Mouse (Mus musculus): Measurements from ENCODE around the gene Galnt14. TPM values are rescaled to one million over a fixed set of nuclear protein-coding genes. Genes with fewer than 3 reads are reported as not detected.

Gene Galnt14
- total and polyA plus RNA-seq, 2 experiments from 2014 or later: 15.5 to 17.3 TPM

DNA sequence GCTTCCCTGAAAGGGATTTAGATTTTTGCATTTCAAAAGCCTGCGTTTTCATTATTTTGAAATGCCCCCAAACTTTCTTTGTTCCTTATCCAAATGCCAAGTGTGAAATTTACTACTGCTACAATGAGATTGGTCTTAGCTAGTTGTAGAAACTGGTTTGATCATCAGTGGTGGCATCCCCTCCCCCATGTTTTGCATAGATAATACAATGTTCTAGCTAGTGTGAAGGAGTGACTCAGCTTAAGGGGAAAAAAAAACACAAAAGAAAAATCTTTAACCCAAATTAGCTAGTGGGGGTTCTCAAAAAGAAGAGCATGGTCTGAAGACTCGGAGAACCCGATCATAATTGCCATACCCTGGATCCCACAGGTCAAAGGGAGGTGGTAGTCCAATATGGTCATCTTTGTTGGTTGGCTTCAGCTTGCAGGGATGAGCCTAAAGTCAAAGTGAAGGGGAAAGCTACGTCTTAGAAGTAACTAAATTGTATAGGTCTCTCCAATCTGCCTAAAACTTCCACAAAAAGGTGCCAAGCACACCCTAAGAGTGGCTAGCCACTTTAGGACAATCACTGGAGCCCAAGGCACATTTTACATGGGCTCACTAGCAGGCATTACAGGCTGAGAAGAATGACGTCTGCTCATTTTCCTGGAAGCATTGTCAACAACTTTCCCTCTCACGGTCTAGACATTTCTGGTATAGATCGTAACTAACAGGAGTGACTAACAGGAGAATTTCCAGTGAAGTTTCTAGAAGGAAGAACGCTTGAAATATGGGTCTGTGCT lies 4.4 kb upstream of the Galnt14 start:
- H3K4me2 ChIP-seq (ENCODE audit: low read depth, low read length): no peak overlapping the region
- DNase-seq (ENCODE audit: low spot score): no peak
- 82% methylated on average over 8 of the region's 8 CpGs for WGBS
- no peak overlapping the region for H3K4me3 ChIP-seq (ENCODE audit: low read length)
- no peak for ATAC-seq
- no peaks in the 10 kb centered on the region for H3K36me3 ChIP-seq (ENCODE audit: insufficient read depth, low read length)
- TF ChIP-seq CTCF (IDR thresholded peaks at IDR 0.05; ENCODE audit: low read depth): no peak
- H3K4me1 ChIP-seq (ENCODE audit: insufficient read depth, low read length): 0 out of 2 replicates have a peak, but pooled peaks cover 5% of the 10 kb centered on the region
- 0 out of 2 replicates have a peak, but pooled peaks cover 4% of the 10 kb centered on the region for H3K27me3 ChIP-seq (ENCODE audit: insufficient read depth, low read length)
- H3K9ac ChIP-seq (replicated peaks; ENCODE audit: low read length): no peak overlapping the region
- no peaks in the 10 kb centered on the region for H3K9me3 ChIP-seq (ENCODE audit: low read length)
- no peak overlapping the region for H3K27ac ChIP-seq

DNA sequence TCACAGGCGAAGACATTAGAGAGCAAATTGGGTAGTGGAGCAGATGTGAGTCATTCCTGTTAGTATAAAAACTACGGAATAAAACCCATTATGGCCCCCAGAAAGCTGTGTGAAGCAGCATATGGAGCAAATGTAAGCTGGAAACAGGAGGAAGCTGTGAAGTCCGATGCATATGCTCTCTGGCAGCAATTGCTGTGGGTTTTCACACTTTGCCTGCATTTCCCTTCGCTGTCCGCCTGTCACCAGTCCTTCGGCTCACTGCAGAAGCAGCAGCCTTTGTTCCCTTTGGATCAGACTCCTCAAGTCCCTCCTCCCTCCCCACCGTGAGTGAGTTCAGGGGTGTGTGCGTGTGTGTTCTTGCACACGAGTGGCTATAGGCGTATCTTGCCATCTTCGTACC lies 3.1 kb upstream of the Galnt14 start:
- Histone ChIP-seq H3K9me3 (ENCODE audit: low read length) (no peaks in the 10 kb centered on the region), H3K9ac (replicated peaks; ENCODE audit: low read length) (no peak overlapping the region), H3K36me3 (ENCODE audit: insufficient read depth, low read length) (no peaks in the 10 kb centered on the region), H3K4me1 (ENCODE audit: insufficient read depth, low read length) (0 out of 2 replicates have a peak, but pooled peaks cover 5% of the 10 kb centered on the region), H3K4me2 (ENCODE audit: low read depth, low read length) (no peak overlapping the region), H3K4me3 (ENCODE audit: low read length) (no peak overlapping the region), H3K27me3 (ENCODE audit: insufficient read depth, low read length) (0 out of 2 replicates have a peak, but pooled peaks cover 4% of the 10 kb centered on the region), H3K27ac (no peak overlapping the region)
- 36% methylated on average over 11 of the region's 11 CpGs for WGBS
- ATAC-seq: no peak
- no peak for TF ChIP-seq CTCF (IDR thresholded peaks at IDR 0.05; ENCODE audit: low read depth)
- peak; percentile 44 for DNase-seq (ENCODE audit: low spot score)

GRCm38 (mm10) chr17:73711919-73712318 lies 1.7 kb upstream of the Galnt14 start:
- no peak; the same call in 1 of the 2 replicates for TF ChIP-seq CTCF (IDR thresholded peaks at IDR 0.05; ENCODE audit: low read depth)
- H3K9ac ChIP-seq (replicated peaks; ENCODE audit: low read length): no peak overlapping the region
- H3K4me1 ChIP-seq (ENCODE audit: insufficient read depth, low read length): 0 out of 2 replicates have a peak, but pooled peaks cover 5% of the 10 kb centered on the region
- H3K27ac ChIP-seq: no peak overlapping the region
- no peak overlapping the region for H3K4me2 ChIP-seq (ENCODE audit: low read depth, low read length)
- H3K4me3 ChIP-seq (ENCODE audit: low read length): no peak overlapping the region
- 58% methylated on average over 15 of the region's 15 CpGs for WGBS
- H3K9me3 ChIP-seq (ENCODE audit: low read length): no peaks in the 10 kb centered on the region
- DNase-seq (ENCODE audit: low spot score) (peak; percentile 56), ATAC-seq (no peak)
- H3K36me3 ChIP-seq (ENCODE audit: insufficient read depth, low read length): no peaks in the 10 kb centered on the region
- 0 out of 2 replicates have a peak, but pooled peaks cover 4% of the 10 kb centered on the region for H3K27me3 ChIP-seq (ENCODE audit: insufficient read depth, low read length)

DNA sequence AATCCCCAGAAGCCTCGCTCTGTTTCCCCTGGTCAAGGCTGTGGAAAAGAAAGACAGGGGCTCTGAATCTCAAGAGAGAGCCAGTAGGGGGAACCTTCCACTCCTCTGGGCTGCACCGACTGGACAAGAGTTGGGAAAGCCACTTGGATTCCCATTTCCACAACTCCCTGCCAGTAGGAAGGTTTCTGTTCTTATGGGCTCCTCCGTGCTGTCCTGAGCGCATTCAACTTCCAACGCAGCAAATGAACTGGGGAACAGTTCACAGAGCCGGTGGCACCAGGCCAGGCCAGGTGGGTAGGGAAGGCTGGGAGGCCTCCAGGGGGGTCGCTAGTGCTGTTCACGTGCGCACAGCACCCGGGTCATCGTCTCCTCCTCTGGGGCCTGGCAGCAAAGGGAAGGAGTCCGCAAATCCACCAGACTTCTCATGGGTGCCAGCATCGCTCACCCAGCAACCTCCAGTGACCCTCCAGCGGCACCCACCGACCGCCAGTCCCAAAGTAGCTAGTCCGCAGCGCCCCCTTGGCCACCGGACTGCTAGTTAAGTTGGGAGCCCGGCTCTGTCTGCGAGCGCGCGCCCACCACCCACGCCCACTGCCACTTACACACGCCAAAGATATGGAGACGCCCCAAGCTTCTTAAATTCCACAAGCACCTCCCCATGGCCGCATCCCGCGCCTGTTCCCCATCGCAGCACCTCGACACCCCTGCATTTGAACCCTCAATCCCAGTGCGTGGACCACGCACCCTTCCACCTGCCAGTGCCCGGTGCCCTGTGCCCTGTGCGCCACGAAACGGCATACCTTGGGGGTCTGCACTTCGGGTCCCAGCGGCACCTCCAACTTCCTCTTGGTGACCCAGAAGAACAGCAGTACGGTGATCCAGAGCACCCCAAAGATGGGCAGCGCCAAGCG lies 867 bp downstream of the Galnt14 start:
- DNase-seq (ENCODE audit: low spot score) (peak; percentile 56), ATAC-seq (peak; percentile 33)
- H3K4me3 ChIP-seq (ENCODE audit: low read length): peak overlapping the region; percentile 66
- 0 out of 2 replicates have a peak, but pooled peaks cover 4% of the 10 kb centered on the region for H3K27me3 ChIP-seq (ENCODE audit: insufficient read depth, low read length)
- H3K4me2 ChIP-seq (ENCODE audit: low read depth, low read length): peak overlapping the region; percentile 91
- peak overlapping the region; percentile 61 for H3K9ac ChIP-seq (replicated peaks; ENCODE audit: low read length)
- peak overlapping the region; percentile 56; the same call in 1 of the 2 replicates for H3K27ac ChIP-seq
- H3K4me1 ChIP-seq (ENCODE audit: insufficient read depth, low read length): 0 out of 2 replicates have a peak, but pooled peaks cover 5% of the 10 kb centered on the region
- 1% methylated on average over 43 of the region's 43 CpGs for WGBS
- TF ChIP-seq CTCF (IDR thresholded peaks at IDR 0.05; ENCODE audit: low read depth): no peak
- H3K36me3 ChIP-seq (ENCODE audit: insufficient read depth, low read length): no peaks in the 10 kb centered on the region
- H3K9me3 ChIP-seq (ENCODE audit: low read length): no peaks in the 10 kb centered on the region

- no peaks in the 10 kb centered on the region for H3K36me3 ChIP-seq (ENCODE audit: insufficient read depth, low read length)
- no peak for TF ChIP-seq CTCF (IDR thresholded peaks at IDR 0.05; ENCODE audit: low read depth)
- DNase-seq (ENCODE audit: low spot score) (no peak), ATAC-seq (no peak)
- H3K4me2 ChIP-seq (ENCODE audit: low read depth, low read length): peak overlapping the region; percentile 91
- H3K4me1 ChIP-seq (ENCODE audit: insufficient read depth, low read length): 0 out of 2 replicates have a peak, but pooled peaks cover 5% of the 10 kb centered on the region
- WGBS: 81% methylated on average over 6 of the region's 6 CpGs
- no peak overlapping the region for H3K9ac ChIP-seq (replicated peaks; ENCODE audit: low read length)
- H3K9me3 ChIP-seq (ENCODE audit: low read length): no peaks in the 10 kb centered on the region
- no peak overlapping the region for H3K27ac ChIP-seq
- H3K4me3 ChIP-seq (ENCODE audit: low read length): peak overlapping the region; percentile 66; the same call in 1 of the 2 replicates
- H3K27me3 ChIP-seq (ENCODE audit: insufficient read depth, low read length): 0 out of 2 replicates have a peak, but pooled peaks cover 4% of the 10 kb centered on the region
Observed at GRCm38 (mm10) chr17:73708451-73708850, 1.8 kb downstream of the Galnt14 start.

DNA sequence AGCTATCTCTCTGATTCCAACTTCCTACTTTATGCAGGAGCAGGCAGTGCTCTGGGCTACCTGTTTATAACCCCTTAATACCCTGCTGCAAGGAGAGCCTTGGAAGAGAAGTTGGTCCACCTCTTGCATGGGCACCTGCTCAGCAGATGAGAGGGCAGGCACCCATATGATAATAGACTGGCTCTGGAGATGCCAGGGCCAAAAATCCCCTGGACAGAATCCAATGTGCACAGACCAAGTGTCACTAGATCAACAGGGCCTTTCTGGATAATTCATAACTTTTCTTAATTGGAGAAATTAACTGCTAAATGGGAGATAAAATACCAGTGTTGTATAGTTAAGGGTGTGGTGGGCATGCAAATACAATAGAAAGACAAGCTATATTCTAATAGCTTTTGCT lies 6.7 kb downstream of the Galnt14 start:
- Histone ChIP-seq H3K27me3 (ENCODE audit: insufficient read depth, low read length) (no peaks in the 10 kb centered on the region), H3K9ac (replicated peaks; ENCODE audit: low read length) (no peak overlapping the region), H3K4me2 (ENCODE audit: low read depth, low read length) (no peak overlapping the region), H3K9me3 (ENCODE audit: low read length) (no peaks in the 10 kb centered on the region), H3K27ac (no peak overlapping the region), H3K4me3 (ENCODE audit: low read length) (no peak overlapping the region), H3K36me3 (ENCODE audit: insufficient read depth, low read length) (no peaks in the 10 kb centered on the region), H3K4me1 (ENCODE audit: insufficient read depth, low read length) (peaks cover 5% of the 10 kb centered on the region)
- no peak for ATAC-seq
- no peak for TF ChIP-seq CTCF (IDR thresholded peaks at IDR 0.05; ENCODE audit: low read depth)
- DNase-seq (ENCODE audit: low spot score): no peak

Data from hindbrain, postnatal 0 days (tissue).